Mouse (Mus musculus) embryonic fibroblast, embryonic 13.5 days (primary cell): ENCODE measurements at regions not wholly inside any gene's neighbourhood (a gene's known extent, or its start where the extent isn't known, plus 50 kb on each side); places are given as distances from the start of the nearest gene placed in this dataset.

Experiments
- H3K27ac ChIP-seq: 2 replicates; pipeline ENCODE4 v1.5.1; 2012; ENCODE audit warnings: low read length, control low read depth, inconsistent platforms; ENCODE audit not compliant: insufficient read depth
- H3K4me1 ChIP-seq: 2 replicates; pipeline ENCODE4 v1.6.1; 2011; ENCODE audit warnings: low read length; ENCODE audit not compliant: control insufficient read depth, insufficient read depth
- H3K4me3 ChIP-seq: 2 replicates; pipeline ENCODE4 v1.5.1; 2011; ENCODE audit warnings: mild to moderate bottlenecking, control low read depth, low read length; ENCODE audit not compliant: insufficient read depth
- CTCF ChIP-seq: IDR thresholded peaks from 2 replicates; pipeline ENCODE4 v1.5.1; 2011; ENCODE audit warnings: mild to moderate bottlenecking, control low read depth, low read length, moderate library complexity, borderline replicate concordance; ENCODE audit not compliant: insufficient read depth
- POLR2A ChIP-seq: IDR thresholded peaks from 2 replicates; pipeline ENCODE4 v1.6.1; 2011; ENCODE audit warnings: low read depth, mild to moderate bottlenecking, control low read depth, low read length, moderate library complexity

- no peak overlapping the region for H3K4me3 ChIP-seq
- H3K4me1 ChIP-seq, result 0 out of 2 replicates have a peak, but pooled peaks cover 2% of the 10 kb centered on the region
- no peak for TF ChIP-seq POLR2A
- no peak for TF ChIP-seq CTCF
- no peak overlapping the region for H3K27ac ChIP-seq
Measured at GRCm38 (mm10) chr7:83486156-83486750, 98.5 kb upstream of the Tmc3 start.

DNA sequence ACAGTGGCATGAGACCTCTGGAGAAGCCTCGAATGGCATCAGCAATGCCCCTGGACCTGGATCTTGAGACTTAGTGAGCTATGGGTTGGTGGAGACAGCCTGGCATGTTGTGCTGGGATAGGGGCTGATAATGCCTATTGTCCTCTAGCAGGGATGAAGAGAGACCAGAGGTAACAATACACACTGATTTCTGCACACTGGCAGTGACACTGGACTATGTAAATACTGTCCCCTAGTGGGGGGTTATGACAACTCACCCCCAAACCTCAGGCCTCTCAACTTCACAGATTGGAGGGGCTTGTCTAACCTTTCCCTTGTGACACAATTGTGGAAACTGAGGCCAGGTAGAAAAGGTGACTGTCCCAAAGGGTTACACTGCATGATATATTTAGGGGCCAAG lies 94.9 kb upstream of the Tmc3 start:
- TF ChIP-seq CTCF, result 0 out of 2 replicates have a peak, but pooled peaks have one; percentile 11
- no peak for TF ChIP-seq POLR2A
- Histone ChIP-seq H3K4me3 (no peak overlapping the region), H3K27ac (no peak overlapping the region)

DNA sequence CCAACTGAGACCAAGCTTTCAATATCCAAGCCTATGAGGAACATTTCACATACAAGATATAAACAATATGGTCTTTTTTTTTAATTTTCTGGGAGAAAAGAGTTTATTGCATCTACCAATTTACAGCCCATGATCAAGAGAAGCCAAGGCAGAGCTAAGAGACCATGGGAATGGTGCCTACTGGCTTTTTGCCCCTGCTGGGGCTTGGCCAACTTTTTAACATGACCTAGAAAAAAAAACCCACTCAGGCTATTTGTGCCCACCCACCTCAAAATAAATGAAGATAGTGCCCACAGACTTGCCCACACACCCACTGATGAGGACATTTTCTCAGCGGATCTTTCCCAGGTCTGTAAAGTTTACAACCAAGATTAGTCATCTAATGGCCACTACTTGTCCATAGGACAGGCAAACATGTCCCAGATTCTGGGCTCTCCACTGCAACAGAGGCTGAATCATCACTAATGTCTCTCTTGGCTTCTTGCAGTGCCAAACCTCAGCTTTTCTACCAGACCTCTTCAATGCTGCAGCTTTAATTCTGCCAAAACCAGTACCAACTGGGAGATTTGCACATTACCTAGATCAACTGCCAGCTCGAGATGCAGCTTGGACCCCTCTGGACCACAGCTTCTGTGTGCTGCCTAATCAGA lies 79.6 kb upstream of the Tmc3 start:
- Histone ChIP-seq H3K4me3 (no peak overlapping the region), H3K27ac (no peak overlapping the region), H3K4me1 (0 out of 2 replicates have a peak, but pooled peaks cover 2% of the 10 kb centered on the region)
- TF ChIP-seq POLR2A (no peak), CTCF (no peak)

More for the DNA sequence above, 94.9 kb upstream of the Tmc3 start:
- peaks cover 2% of the 10 kb centered on the region; the same call in 1 of the 2 replicates for H3K4me1 ChIP-seq

DNA sequence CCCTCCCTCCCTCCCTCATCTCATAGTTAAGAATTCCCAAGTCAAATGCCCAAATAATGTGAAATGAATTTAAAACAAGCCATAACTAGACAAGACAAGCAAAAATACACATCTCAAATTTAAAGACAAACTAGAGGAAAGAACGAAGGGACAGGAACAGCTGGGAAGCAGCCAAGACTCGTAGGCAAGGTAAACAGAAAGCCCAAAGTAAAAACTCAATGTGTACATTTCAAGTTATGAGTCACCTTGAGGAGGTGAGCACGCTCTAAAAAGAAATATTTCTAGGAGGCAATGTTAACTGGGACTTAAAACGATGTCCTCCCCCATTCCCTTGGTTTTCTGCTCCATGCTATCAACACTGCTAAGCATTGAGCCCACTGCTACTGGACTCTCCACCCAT lies 68.4 kb upstream of the Tmc3 start:
- no peak overlapping the region for H3K27ac ChIP-seq
- TF ChIP-seq POLR2A (no peak), CTCF (no peak)
- H3K4me3 ChIP-seq, result no peak overlapping the region
- H3K4me1 ChIP-seq, result no peaks in the 10 kb centered on the region; the same call in 1 of the 2 replicates

DNA sequence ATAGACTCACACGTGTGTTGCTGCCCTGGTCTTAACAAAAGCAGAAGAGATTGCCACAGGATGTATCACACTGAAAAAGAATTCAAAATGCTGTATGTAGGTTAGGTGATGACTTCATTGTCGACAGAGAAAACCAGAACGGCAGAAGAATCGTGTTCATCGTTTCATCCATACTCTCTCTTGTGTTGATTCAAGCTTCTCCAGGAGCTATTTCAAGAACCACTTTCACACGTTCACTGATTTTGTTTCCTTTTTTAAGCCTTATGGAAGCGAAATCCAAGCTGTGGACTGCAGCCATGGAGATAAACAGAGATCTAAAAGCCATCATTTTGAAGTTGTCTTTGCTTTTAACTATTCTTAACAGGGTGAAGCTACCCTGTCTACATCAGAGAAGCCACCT lies 63.2 kb upstream of the Tmc3 start:
- TF ChIP-seq POLR2A (no peak), CTCF (no peak)
- H3K27ac ChIP-seq, result no peak overlapping the region
- H3K4me3 ChIP-seq, result no peak overlapping the region
- H3K4me1 ChIP-seq, result no peaks in the 10 kb centered on the region; the same call in 1 of the 2 replicates
